Mouse (Mus musculus): Measurements from ENCODE around the gene Ipo11. TPM values are rescaled to one million over a fixed set of nuclear protein-coding genes. Genes with fewer than 3 reads are reported as not detected.

The Ipo11 gene
- polyA plus RNA-seq, 1 experiment from 2014 or later: 12.0 TPM

DNA sequence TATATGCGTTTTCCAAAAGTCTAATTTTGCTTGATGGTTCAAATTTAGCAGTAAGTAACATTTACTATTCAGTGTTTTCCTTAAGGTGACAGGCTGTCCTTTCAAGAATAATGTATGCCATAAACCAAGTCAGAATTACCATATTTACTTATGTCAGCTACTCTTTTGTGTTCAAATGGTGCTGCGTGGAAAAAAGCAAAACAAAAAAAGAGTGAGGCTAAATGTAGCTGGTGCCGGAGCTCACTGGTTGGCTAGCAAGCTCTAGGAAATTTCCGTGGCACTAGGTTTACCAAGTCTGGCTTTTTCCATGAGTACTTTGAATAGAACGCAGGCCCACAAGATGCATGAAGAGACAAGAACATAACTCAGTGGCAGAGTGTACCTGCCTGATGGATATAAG, 131.6 kb downstream of the Ipo11 start:
- Histone ChIP-seq H3K36me3 (ENCODE audit: control insufficient read depth, insufficient read depth) (peaks cover 15% of the 10 kb centered on the region), H3K27ac (ENCODE audit: low read depth, low read length) (no peak overlapping the region), H3K4me1 (replicated peaks; ENCODE audit: control insufficient read depth, insufficient read depth, low read length) (no peaks in the 10 kb centered on the region), H3K4me3 (ENCODE audit: low read depth, low read length) (no peak overlapping the region), H3K9ac (ENCODE audit: low read depth, low read length) (no peak overlapping the region), H3K4me2 (replicated peaks; ENCODE audit: low read depth) (no peak overlapping the region), H3K9me3 (ENCODE audit: control insufficient read depth) (no peaks in the 10 kb centered on the region), H3K27me3 (replicated peaks; ENCODE audit: control insufficient read depth, insufficient read depth, low read length) (no peaks in the 10 kb centered on the region)
- 92% methylated on average over 5 of the region's 5 CpGs for WGBS
- TF ChIP-seq CTCF (IDR thresholded peaks at IDR 0.05; ENCODE audit: low read depth): no peak
- ATAC-seq: no peak

DNA sequence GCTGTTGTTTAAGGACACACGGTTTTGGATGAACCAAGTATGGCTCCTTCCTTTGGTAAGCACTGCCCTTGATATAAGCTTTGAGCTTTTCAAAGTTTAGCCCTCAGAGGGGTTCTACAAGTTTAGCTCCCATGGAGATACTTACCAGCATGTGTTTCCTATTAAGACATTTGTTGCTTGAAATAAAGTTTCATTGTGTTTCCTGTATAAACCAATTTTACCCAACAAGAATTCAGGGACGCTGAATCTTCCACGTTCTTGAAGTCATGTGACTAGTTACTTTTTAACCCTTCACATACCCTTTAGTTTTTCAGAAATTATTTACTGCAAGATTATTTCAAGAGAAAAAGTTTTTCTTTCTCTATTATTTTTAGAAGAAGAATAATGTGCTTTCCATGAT, 138.7 kb downstream of the Ipo11 start:
- H3K9ac ChIP-seq (ENCODE audit: low read depth, low read length): no peak overlapping the region
- TF ChIP-seq CTCF (IDR thresholded peaks at IDR 0.05; ENCODE audit: low read depth): no peak
- no peak for ATAC-seq
- no peak overlapping the region for H3K4me3 ChIP-seq (ENCODE audit: low read depth, low read length)
- H3K36me3 ChIP-seq (ENCODE audit: control insufficient read depth, insufficient read depth): peaks cover 22% of the 10 kb centered on the region
- H3K27me3 ChIP-seq (replicated peaks; ENCODE audit: control insufficient read depth, insufficient read depth, low read length): no peaks in the 10 kb centered on the region
- no peaks in the 10 kb centered on the region for H3K4me1 ChIP-seq (replicated peaks; ENCODE audit: control insufficient read depth, insufficient read depth, low read length)
- no peaks in the 10 kb centered on the region for H3K9me3 ChIP-seq (ENCODE audit: control insufficient read depth)
- H3K4me2 ChIP-seq (replicated peaks; ENCODE audit: low read depth): no peak overlapping the region
- WGBS: 58% methylated on average over 3 of the region's 3 CpGs
- no peak overlapping the region for H3K27ac ChIP-seq (ENCODE audit: low read depth, low read length)

DNA sequence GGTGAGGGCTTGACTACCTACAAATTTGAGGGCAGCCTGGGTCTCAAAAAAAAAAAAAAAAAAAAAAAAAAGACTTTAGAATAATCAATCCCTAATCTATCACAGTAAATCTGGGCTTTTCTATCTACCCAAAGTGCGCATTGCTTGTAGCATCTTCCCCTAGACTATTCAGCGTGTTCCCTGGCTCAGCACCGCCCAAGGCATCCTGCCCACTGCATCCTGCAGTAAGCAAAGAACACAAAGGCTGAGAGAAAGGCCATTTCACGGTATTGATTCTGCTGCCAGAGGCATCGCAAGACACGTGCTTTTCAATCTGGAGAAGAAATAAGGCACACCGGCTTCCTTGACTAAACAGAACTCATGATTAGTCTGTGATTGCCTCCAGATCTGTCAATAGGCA, 147.9 kb downstream of the Ipo11 start:
- Histone ChIP-seq H3K4me1 (replicated peaks; ENCODE audit: control insufficient read depth, insufficient read depth, low read length) (no peaks in the 10 kb centered on the region), H3K27me3 (replicated peaks; ENCODE audit: control insufficient read depth, insufficient read depth, low read length) (no peaks in the 10 kb centered on the region), H3K9ac (ENCODE audit: low read depth, low read length) (no peak overlapping the region), H3K9me3 (ENCODE audit: control insufficient read depth) (no peaks in the 10 kb centered on the region), H3K36me3 (ENCODE audit: control insufficient read depth, insufficient read depth) (peaks cover 1% of the 10 kb centered on the region; the same call in 1 of the 2 replicates), H3K27ac (ENCODE audit: low read depth, low read length) (no peak overlapping the region), H3K4me2 (replicated peaks; ENCODE audit: low read depth) (no peak overlapping the region), H3K4me3 (ENCODE audit: low read depth, low read length) (no peak overlapping the region)
- WGBS: 88% methylated on average over 7 of the region's 7 CpGs
- no peak for TF ChIP-seq CTCF (IDR thresholded peaks at IDR 0.05; ENCODE audit: low read depth)
- ATAC-seq: no peak

DNA sequence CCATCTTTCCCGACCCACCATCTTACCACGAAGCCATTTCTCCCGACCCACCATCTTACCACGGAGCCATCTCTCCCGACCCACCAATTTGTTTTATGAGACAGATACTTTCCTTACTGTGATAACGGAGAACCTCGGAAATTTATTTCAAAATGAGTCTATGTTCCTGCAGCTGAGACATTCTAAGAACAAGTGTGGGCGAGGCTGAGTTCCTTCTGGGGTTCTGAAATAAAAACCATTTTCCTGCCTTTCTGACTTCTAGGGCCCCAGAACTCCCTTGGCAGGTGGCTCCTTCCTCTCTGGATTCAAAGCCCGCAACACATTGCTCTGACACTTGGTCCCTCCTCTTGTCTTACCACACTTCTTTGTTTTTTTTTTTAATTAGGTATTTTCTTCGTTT, 168.0 kb downstream of the Ipo11 start:
- Histone ChIP-seq H3K4me2 (replicated peaks; ENCODE audit: low read depth) (no peak overlapping the region), H3K9ac (ENCODE audit: low read depth, low read length) (no peak overlapping the region), H3K9me3 (ENCODE audit: control insufficient read depth) (no peaks in the 10 kb centered on the region), H3K27me3 (replicated peaks; ENCODE audit: control insufficient read depth, insufficient read depth, low read length) (no peaks in the 10 kb centered on the region), H3K36me3 (ENCODE audit: control insufficient read depth, insufficient read depth) (no peaks in the 10 kb centered on the region), H3K27ac (ENCODE audit: low read depth, low read length) (no peak overlapping the region), H3K4me3 (ENCODE audit: low read depth, low read length) (no peak overlapping the region), H3K4me1 (replicated peaks; ENCODE audit: control insufficient read depth, insufficient read depth, low read length) (no peaks in the 10 kb centered on the region)
- no peak for ATAC-seq
- no peak for TF ChIP-seq CTCF (IDR thresholded peaks at IDR 0.05; ENCODE audit: low read depth)
- 90% methylated on average over 10 of the region's 10 CpGs for WGBS

DNA sequence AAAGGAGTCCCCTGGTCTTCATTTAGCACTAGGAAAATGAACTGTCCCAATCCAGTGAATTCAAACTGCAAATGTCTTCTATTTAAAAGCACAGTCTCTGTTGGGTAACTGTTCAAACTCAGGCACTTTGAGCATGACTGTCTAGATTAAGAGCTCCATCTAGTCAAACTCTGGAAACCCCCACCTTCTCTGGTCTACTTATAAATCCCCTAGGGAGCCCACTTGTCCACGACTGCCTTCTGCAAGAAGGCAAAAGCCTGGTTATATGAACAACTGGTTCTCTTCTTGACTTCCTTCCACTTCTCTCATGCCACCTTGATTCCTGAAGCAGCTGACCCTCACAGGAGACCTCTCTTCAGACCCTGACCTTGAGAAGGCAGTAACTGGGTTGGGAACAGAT, 174.1 kb downstream of the Ipo11 start:
- WGBS: 55% methylated on average over 1 of the region's 1 CpGs
- no peak for TF ChIP-seq CTCF (IDR thresholded peaks at IDR 0.05; ENCODE audit: low read depth)
- no peaks in the 10 kb centered on the region for H3K9me3 ChIP-seq (ENCODE audit: control insufficient read depth)
- H3K9ac ChIP-seq (ENCODE audit: low read depth, low read length): no peak overlapping the region
- no peak overlapping the region for H3K4me3 ChIP-seq (ENCODE audit: low read depth, low read length)
- no peak for ATAC-seq
- no peaks in the 10 kb centered on the region for H3K4me1 ChIP-seq (replicated peaks; ENCODE audit: control insufficient read depth, insufficient read depth, low read length)
- no peaks in the 10 kb centered on the region for H3K27me3 ChIP-seq (replicated peaks; ENCODE audit: control insufficient read depth, insufficient read depth, low read length)
- no peak overlapping the region for H3K27ac ChIP-seq (ENCODE audit: low read depth, low read length)
- H3K36me3 ChIP-seq (ENCODE audit: control insufficient read depth, insufficient read depth): no peaks in the 10 kb centered on the region
- H3K4me2 ChIP-seq (replicated peaks; ENCODE audit: low read depth): no peak overlapping the region

DNA sequence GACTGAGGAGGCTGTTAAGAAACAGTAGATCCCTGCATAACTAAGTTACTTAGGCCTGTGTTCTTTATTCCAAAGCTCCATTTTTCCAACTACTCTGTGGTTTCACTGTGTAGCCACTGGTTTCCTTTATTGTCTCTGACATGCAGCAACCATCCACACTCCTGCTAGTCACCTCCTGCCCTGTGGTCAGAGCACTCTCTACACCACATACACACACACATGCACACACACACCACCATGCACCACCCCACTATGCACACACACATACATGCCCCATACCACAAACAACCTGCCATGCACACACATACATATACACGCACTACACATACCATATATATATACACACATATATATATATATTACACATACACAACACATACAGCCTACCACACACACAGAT, 175.1 kb downstream of the Ipo11 start:
- no peak for ATAC-seq
- Histone ChIP-seq H3K27me3 (replicated peaks; ENCODE audit: control insufficient read depth, insufficient read depth, low read length) (no peaks in the 10 kb centered on the region), H3K4me1 (replicated peaks; ENCODE audit: control insufficient read depth, insufficient read depth, low read length) (no peaks in the 10 kb centered on the region), H3K4me3 (ENCODE audit: low read depth, low read length) (no peak overlapping the region), H3K9me3 (ENCODE audit: control insufficient read depth) (no peaks in the 10 kb centered on the region), H3K9ac (ENCODE audit: low read depth, low read length) (no peak overlapping the region), H3K36me3 (ENCODE audit: control insufficient read depth, insufficient read depth) (no peaks in the 10 kb centered on the region), H3K4me2 (replicated peaks; ENCODE audit: low read depth) (no peak overlapping the region), H3K27ac (ENCODE audit: low read depth, low read length) (no peak overlapping the region)
- TF ChIP-seq CTCF (IDR thresholded peaks at IDR 0.05; ENCODE audit: low read depth): no peak
- 96% methylated on average over 1 of the region's 1 CpGs for WGBS

DNA sequence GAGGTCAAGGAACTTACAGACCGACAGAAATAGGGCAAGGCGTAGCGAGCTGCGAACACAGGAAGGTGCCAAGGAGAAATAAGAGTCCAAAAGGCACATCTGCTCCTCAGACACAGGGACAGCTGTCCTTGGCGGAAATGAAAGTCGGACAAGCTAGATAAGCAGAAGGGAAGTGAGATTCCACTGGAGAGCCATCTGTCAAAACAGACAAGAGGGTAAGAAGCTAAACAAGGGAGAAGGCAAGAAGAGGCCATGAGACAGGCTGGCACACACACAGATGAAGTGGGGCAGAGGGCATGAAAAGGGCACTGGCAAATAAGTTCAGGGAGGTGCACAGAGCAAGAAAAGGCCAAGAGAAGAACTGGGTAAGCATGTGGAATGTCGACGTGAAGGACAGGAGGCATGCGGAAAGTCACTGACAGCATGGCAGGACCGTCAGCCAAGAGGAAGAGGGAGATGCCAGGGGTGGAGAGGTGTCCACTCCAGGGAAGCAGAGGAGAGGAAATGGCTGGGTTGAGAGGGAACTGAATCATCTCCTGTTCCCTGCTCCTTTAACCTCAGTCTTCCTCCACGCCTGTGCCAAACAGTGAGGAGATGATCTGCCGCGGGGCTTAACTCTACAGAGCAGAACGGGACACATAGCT, 176.4 kb downstream of the Ipo11 start:
- no peaks in the 10 kb centered on the region for H3K27me3 ChIP-seq (replicated peaks; ENCODE audit: control insufficient read depth, insufficient read depth, low read length)
- no peak overlapping the region for H3K4me3 ChIP-seq (ENCODE audit: low read depth, low read length)
- H3K9ac ChIP-seq (ENCODE audit: low read depth, low read length): no peak overlapping the region
- no peaks in the 10 kb centered on the region for H3K9me3 ChIP-seq (ENCODE audit: control insufficient read depth)
- no peak overlapping the region for H3K27ac ChIP-seq (ENCODE audit: low read depth, low read length)
- no peak overlapping the region for H3K4me2 ChIP-seq (replicated peaks; ENCODE audit: low read depth)
- TF ChIP-seq CTCF (IDR thresholded peaks at IDR 0.05; ENCODE audit: low read depth): no peak
- no peaks in the 10 kb centered on the region for H3K4me1 ChIP-seq (replicated peaks; ENCODE audit: control insufficient read depth, insufficient read depth, low read length)
- no peak for ATAC-seq
- no peaks in the 10 kb centered on the region for H3K36me3 ChIP-seq (ENCODE audit: control insufficient read depth, insufficient read depth)
- 44% methylated on average over 14 of the region's 14 CpGs for WGBS
